Mouse (Mus musculus) testis, adult 2 months (tissue): ENCODE measurements around the gene Scyl3.

ENCODE experiments used
- CTCF ChIP-seq: fragments of 200-500 bp; IDR thresholded peaks from 2 replicates; pipeline ENCODE4 v1.5.1; 2012; ENCODE audit warnings: low read depth, mild to moderate bottlenecking, inconsistent platforms, low read length, moderate library complexity; ENCODE audit not compliant: control insufficient read depth, insufficient read depth, insufficient replicate concordance
- POLR2A ChIP-seq: fragments of 200-500 bp; IDR thresholded peaks from 2 replicates; pipeline ENCODE4 v1.6.1; 2012; ENCODE audit warnings: low read depth, mild to moderate bottlenecking, inconsistent platforms, low read length, moderate library complexity; ENCODE audit not compliant: control insufficient read depth

DNA sequence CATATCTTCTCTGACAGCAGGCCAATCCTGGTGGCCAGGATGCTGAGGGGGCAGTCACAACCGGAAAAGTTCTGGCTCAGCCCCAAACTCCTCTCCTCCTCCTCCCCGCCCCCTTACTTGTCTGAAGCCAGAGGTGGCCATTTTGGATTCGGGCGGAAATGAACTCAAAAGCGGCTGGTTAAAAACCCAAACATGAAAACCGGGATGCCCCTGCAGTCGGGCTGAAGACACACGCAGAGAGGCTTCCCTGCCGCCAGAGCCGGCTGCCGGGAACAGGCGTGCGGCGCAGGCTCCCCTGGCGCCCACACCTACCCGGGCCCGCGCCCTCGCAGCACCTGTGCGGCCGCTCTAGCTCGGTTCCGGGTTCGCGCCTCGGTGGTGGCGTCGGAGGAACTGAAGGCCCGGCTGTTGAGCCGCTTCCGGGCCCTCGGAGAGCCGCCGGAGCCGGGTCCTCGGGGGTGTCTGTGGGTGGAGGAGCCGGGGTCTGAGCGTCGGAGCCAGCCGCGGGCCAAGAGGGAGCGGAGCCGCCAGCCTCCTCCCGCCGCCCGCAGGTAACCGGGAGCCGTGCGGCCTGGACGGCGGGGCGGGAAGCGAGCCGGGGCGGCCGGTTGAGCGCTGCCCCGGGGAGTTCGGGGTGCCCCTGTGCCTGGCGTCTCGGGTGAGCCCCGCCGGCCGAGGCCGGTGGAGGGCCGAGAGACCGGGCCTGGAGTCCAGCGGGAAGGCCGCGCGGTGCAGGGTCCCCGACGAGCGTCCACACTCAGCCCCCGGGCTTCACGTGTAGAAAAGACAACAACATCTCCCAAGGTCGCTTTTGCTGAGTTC is 947 bp downstream of the Scyl3 start:
- TF ChIP-seq CTCF (no peak), POLR2A (peak; percentile 6)
